Mouse (Mus musculus) kidney, postnatal 25 days (tissue): Measurements from ENCODE around the gene Capzb.

Experiments used
- DNase-seq, 2 experiments: peaks; one replicate each; pipeline ENCODE4 v3.0.0; 2021; ENCODE audit warnings: mixed read lengths in 2 of 2

Capzb gene

GRCm38 (mm10) chr4:139192499-139193175 is at the start of gene Capzb:
Capzb (plus strand) TSS chr4:139192899.
- DNase-seq: peak; percentile 98

GRCm38 (mm10) chr4:139142985-139143384 is 49.7 kb upstream of the Capzb start:
- peak in 1 of 2 experiments; percentile 10 for DNase-seq

- no peak for DNase-seq
Observed at GRCm38 (mm10) chr4:139144577-139144976, 48.1 kb upstream of the Capzb start.

GRCm38 (mm10) chr4:139145156-139145555 is 47.5 kb upstream of the Capzb start:
- peak in 1 of 2 experiments; percentile 38 for DNase-seq

GRCm38 (mm10) chr4:139146760-139147159 is 45.9 kb upstream of the Capzb start:
- DNase-seq: no peak

GRCm38 (mm10) chr4:139151370-139151769 is 41.3 kb upstream of the Capzb start:
- no peak for DNase-seq

- peak in 1 of 2 experiments; percentile 66 for DNase-seq
Observed at GRCm38 (mm10) chr4:139154576-139155307, 38.0 kb upstream of the Capzb start.

- no peak for DNase-seq
Observed at GRCm38 (mm10) chr4:139156538-139156937, 36.2 kb upstream of the Capzb start.

- no peak for DNase-seq
Observed at GRCm38 (mm10) chr4:139158350-139158749, 34.3 kb upstream of the Capzb start.

GRCm38 (mm10) chr4:139161076-139161475 is 31.6 kb upstream of the Capzb start:
- DNase-seq: no peak

- no peak for DNase-seq
Observed at GRCm38 (mm10) chr4:139164082-139164481, 28.6 kb upstream of the Capzb start.

GRCm38 (mm10) chr4:139165259-139165658 is 27.4 kb upstream of the Capzb start:
- no peak for DNase-seq

- DNase-seq: no peak
Observed at GRCm38 (mm10) chr4:139166244-139166643, 26.5 kb upstream of the Capzb start.

- DNase-seq: no peak
Observed at GRCm38 (mm10) chr4:139167107-139167506, 25.6 kb upstream of the Capzb start.

GRCm38 (mm10) chr4:139168985-139169747 is 23.5 kb upstream of the Capzb start:
- no peak for DNase-seq

GRCm38 (mm10) chr4:139169748-139170279 is 22.9 kb upstream of the Capzb start:
- DNase-seq: no peak

- peak; percentile 75 to 91 for DNase-seq
Observed at GRCm38 (mm10) chr4:139175061-139175971, 17.4 kb upstream of the Capzb start.

GRCm38 (mm10) chr4:139176023-139176422 is 16.7 kb upstream of the Capzb start:
- DNase-seq: peak; percentile 41 to 71

GRCm38 (mm10) chr4:139177921-139178320 is 14.8 kb upstream of the Capzb start:
- DNase-seq: no peak

GRCm38 (mm10) chr4:139178377-139178776 is 14.3 kb upstream of the Capzb start:
- DNase-seq: no peak

- no peak for DNase-seq
Observed at GRCm38 (mm10) chr4:139179218-139179617, 13.5 kb upstream of the Capzb start.
